Mouse (Mus musculus) midbrain, postnatal 0 days (tissue): ENCODE data around the gene Kat8. TPM values are rescaled to one million over a fixed set of nuclear protein-coding genes. Genes with fewer than 3 reads are reported as not detected.
A peak's percentile ranks its signal among the peaks of the same experiment; 100 is the strongest.

Experiments used
- ATAC-seq: fragments of 200-750 bp; cut with Nextera tagmentation; 2 replicates; pipeline ENCODE4 v1.8.0; 2017; ENCODE audit warnings: moderate number of reproducible peaks, mild to moderate bottlenecking, moderate TSS enrichment, moderate library complexity; ENCODE audit not compliant: low FRiP score
- DNase-seq: peaks from one replicate; pipeline ENCODE4 v3.0.0-alpha.2; 2015; ENCODE audit warnings: low spot score
- H3K27ac ChIP-seq: fragments of 300-500 bp; sonication (generic); 2 replicates; pipeline ENCODE4 v1.5.1; 2014; ENCODE audit warnings: low read depth, mild to moderate bottlenecking, low read length, mixed read lengths
- H3K27me3 ChIP-seq: fragments of 300-500 bp; sonication (generic); 2 replicates; pipeline ENCODE4 v1.6.1; 2014; ENCODE audit warnings: low read length, control low read depth, mixed read lengths; ENCODE audit not compliant: insufficient read depth
- H3K36me3 ChIP-seq: fragments of 300-500 bp; sonication (generic); 2 replicates; pipeline ENCODE4 v1.6.1; 2014; ENCODE audit warnings: low read length, control low read depth, mixed read lengths; ENCODE audit not compliant: insufficient read depth
- H3K4me1 ChIP-seq: fragments of 300-500 bp; sonication (generic); 2 replicates; pipeline ENCODE4 v1.6.1; 2014; ENCODE audit warnings: mild to moderate bottlenecking, control low read depth, antibody characterized with exemption, low read length, mixed read lengths; ENCODE audit not compliant: insufficient read depth
- H3K4me2 ChIP-seq: fragments of 300-500 bp; sonication (generic); 2 replicates; pipeline ENCODE4 v1.6.1; 2014; ENCODE audit warnings: low read depth, mild to moderate bottlenecking, low read length, mixed read lengths; ENCODE audit not compliant: poor library complexity, severe bottlenecking
- H3K4me3 ChIP-seq: fragments of 300-500 bp; sonication (generic); 2 replicates; pipeline ENCODE4 v1.5.1; 2014; ENCODE audit warnings: low read depth, mild to moderate bottlenecking, low read length, moderate library complexity
- H3K9ac ChIP-seq: fragments of 300-500 bp; sonication (generic); replicated peaks from 2 replicates; pipeline ENCODE4 v1.6.1; 2014; ENCODE audit warnings: mild to moderate bottlenecking, low read length, moderate library complexity, mixed read lengths; ENCODE audit not compliant: poor library complexity, severe bottlenecking
- H3K9me3 ChIP-seq: fragments of 300-500 bp; sonication (generic); 2 replicates; pipeline ENCODE4 v1.6.1; 2016; ENCODE audit warnings: low read length, control low read depth
- CTCF ChIP-seq: IDR thresholded peaks from 2 replicates; pipeline ENCODE4 v1.5.1; 2016; ENCODE audit warnings: antibody characterized with exemption, mild to moderate bottlenecking
- WGBS: fragments of 180-500 bp; shearing (Covaris S2); extraction: QIAGEN DNeasy Blood & Tissue Kit; methylation state at CpG from one replicate; pipeline ENCODE4 v1.1.7; 2014; 5-methylcytosine and 5-hydroxymethylcytosine counted together
- polyA plus RNA-seq: library from polyadenylated mRNA; unstranded; fragments of >200 nt; fragmentation: Nextera tagmentation; extraction: Ambion mirVana; gene quantifications from 2 replicates; pipeline ENCODE4 v1.2.1, GENCODE M21; 2015
- total RNA-seq: library from RNA; depleted of rRNA; stranded (reverse); fragments of >200 nt; gene quantifications from 2 replicates; pipeline ENCODE4 v1.2.3, GENCODE M21; 2014

Gene Kat8
- total and polyA plus RNA-seq, 2 experiments from 2014 or later: 28.1 to 34.8 TPM

- H3K27me3 ChIP-seq: peaks cover 11% of the 10 kb centered on the region; the same call in 1 of the 2 replicates
- no peak overlapping the region for H3K27ac ChIP-seq
- peaks cover 23% of the 10 kb centered on the region for H3K36me3 ChIP-seq
- WGBS: 63% methylated on average over 5 of the region's 5 CpGs
- H3K4me2 ChIP-seq: no peak overlapping the region
- ATAC-seq: no peak
- H3K9ac ChIP-seq: no peak overlapping the region
- peak; percentile 10 for DNase-seq
- no peak for TF ChIP-seq CTCF
- H3K9me3 ChIP-seq: no peaks in the 10 kb centered on the region
- no peaks in the 10 kb centered on the region for H3K4me1 ChIP-seq
- H3K4me3 ChIP-seq: no peak overlapping the region
These were observed 16.3 kb downstream of the Kat8 start for GRCm38 (mm10) chr7:127928596-127928995.

- no peaks in the 10 kb centered on the region for H3K9me3 ChIP-seq
- peaks cover 11% of the 10 kb centered on the region; the same call in 1 of the 2 replicates for H3K27me3 ChIP-seq
- no peak within 1 kb of the TSS for H3K27ac ChIP-seq
- peaks cover 13% of the 10 kb centered on the region; the same call in 1 of the 2 replicates for H3K36me3 ChIP-seq
- H3K4me2 ChIP-seq: 0 out of 2 replicates have a peak within 1 kb of the TSS, but pooled peaks have one; percentile 16
- no peak for TF ChIP-seq CTCF
- H3K4me3 ChIP-seq: no peak within 1 kb of the TSS
- DNase-seq (no peak), ATAC-seq (no peak)
- H3K4me1 ChIP-seq: no peaks in the 10 kb centered on the region
- H3K9ac ChIP-seq: no peak within 1 kb of the TSS; the same call in 1 of the 2 replicates
- 23% methylated on average over 6 of the region's 6 CpGs for WGBS
These were observed 17.6 kb downstream of the Kat8 start, which contains the start of gene Prss8 for GRCm38 (mm10) chr7:127929923-127930322. TSS of gene Prss8 (minus strand) at chr7:127930104.

- no peak overlapping the region for H3K4me2 ChIP-seq
- no peaks in the 10 kb centered on the region for H3K4me1 ChIP-seq
- no peak for DNase-seq
- WGBS: 78% methylated on average over 5 of the region's 5 CpGs
- no peak overlapping the region for H3K27ac ChIP-seq
- TF ChIP-seq CTCF: no peak
- H3K27me3 ChIP-seq: peaks cover 11% of the 10 kb centered on the region; the same call in 1 of the 2 replicates
- no peaks in the 10 kb centered on the region for H3K9me3 ChIP-seq
- ATAC-seq: no peak
- H3K9ac ChIP-seq: no peak overlapping the region
- no peak overlapping the region for H3K4me3 ChIP-seq
- H3K36me3 ChIP-seq: peaks cover 8% of the 10 kb centered on the region; the same call in 1 of the 2 replicates
These were observed 18.3 kb downstream of the Kat8 start for GRCm38 (mm10) chr7:127930636-127931035.

- TF ChIP-seq CTCF: no peak
- peaks cover 11% of the 10 kb centered on the region; the same call in 1 of the 2 replicates for H3K27me3 ChIP-seq
- H3K9ac ChIP-seq: 0 out of 2 replicates have a peak overlapping the region, but pooled peaks have one; percentile 2
- H3K4me1 ChIP-seq: peaks cover 5% of the 10 kb centered on the region; the same call in 1 of the 2 replicates
- 0 out of 2 replicates have a peak, but pooled peaks cover 5% of the 10 kb centered on the region for H3K36me3 ChIP-seq
- H3K4me3 ChIP-seq: no peak overlapping the region
- DNase-seq: no peak
- 36% methylated on average over 13 of the region's 13 CpGs for WGBS
- H3K27ac ChIP-seq: no peak overlapping the region
- no peak for ATAC-seq
- H3K9me3 ChIP-seq: no peaks in the 10 kb centered on the region
- no peak overlapping the region for H3K4me2 ChIP-seq
These were observed 19.2 kb downstream of the Kat8 start for GRCm38 (mm10) chr7:127931351-127932135.

GRCm38 (mm10) chr7:127932273-127933031, 20.1 kb downstream of the Kat8 start:
- ATAC-seq (no peak), DNase-seq (no peak)
- no peak overlapping the region for H3K4me2 ChIP-seq
- H3K4me1 ChIP-seq: peaks cover 5% of the 10 kb centered on the region; the same call in 1 of the 2 replicates
- TF ChIP-seq CTCF: no peak
- peaks cover 11% of the 10 kb centered on the region; the same call in 1 of the 2 replicates for H3K27me3 ChIP-seq
- no peak overlapping the region for H3K4me3 ChIP-seq
- H3K9ac ChIP-seq: no peak overlapping the region
- no peaks in the 10 kb centered on the region for H3K9me3 ChIP-seq
- no peak overlapping the region for H3K27ac ChIP-seq
- 22% methylated on average over 13 of the region's 13 CpGs for WGBS
- H3K36me3 ChIP-seq: no peaks in the 10 kb centered on the region
